Mouse (Mus musculus) T-helper 1 cell (primary cell): ENCODE data around the gene Ifitm10.
"Not testable (repeated sequence)": the region's sequence is repeated elsewhere in the genome, so short reads cannot be mapped to it uniquely, and the experiment has no call there.

ENCODE experiments used
- in situ Hi-C: fragments of 300-600 bp; cut with MboI, MseI; formaldehyde crosslinking; loops from one replicate; pipeline ENCODE4 v1.15.1; 2025; ENCODE audit warnings: high pct_unique_total_duplicates

The Ifitm10 gene

GRCm38 (mm10) chr7:142282847-142283246 lies 90.7 kb downstream of the Ifitm10 start:
- in situ Hi-C loops = not testable (repeated sequence)

GRCm38 (mm10) chr7:142279291-142279690 lies 94.3 kb downstream of the Ifitm10 start:
- in situ Hi-C loops = not testable (repeated sequence)

- in situ Hi-C loops = not testable (repeated sequence)
Observed at GRCm38 (mm10) chr7:142278183-142278582, 95.4 kb downstream of the Ifitm10 start.
